Mouse (Mus musculus) midbrain, embryonic 10.5 days (tissue): ENCODE measurements around the gene Tulp3. TPM values are rescaled to one million over a fixed set of nuclear protein-coding genes. Genes with fewer than 3 reads are reported as not detected.

Source experiments
- DNase-seq: peaks from one replicate; pipeline ENCODE4 v3.0.0-alpha.2; 2017; ENCODE audit warnings: low spot score
- H3K27ac ChIP-seq: fragments of 300-500 bp; sonication (generic); replicated peaks from 2 replicates; pipeline ENCODE4 v1.5.1; 2016; ENCODE audit warnings: mild to moderate bottlenecking
- H3K27me3 ChIP-seq: fragments of 300-500 bp; sonication (generic); 2 replicates; pipeline ENCODE4 v1.6.1; 2016; ENCODE audit warnings: low read depth, mild to moderate bottlenecking; ENCODE audit not compliant: poor library complexity, severe bottlenecking
- H3K36me3 ChIP-seq: fragments of 300-500 bp; sonication (generic); 2 replicates; pipeline ENCODE4 v1.6.1; 2016; ENCODE audit warnings: mild to moderate bottlenecking, moderate library complexity
- H3K4me1 ChIP-seq: fragments of 300-500 bp; sonication (generic); 2 replicates; pipeline ENCODE4 v1.6.1; 2016
- H3K4me3 ChIP-seq: fragments of 300-500 bp; sonication (generic); 2 replicates; pipeline ENCODE4 v1.5.1; 2016; ENCODE audit warnings: mild to moderate bottlenecking, moderate library complexity
- H3K9me3 ChIP-seq: fragments of 300-500 bp; sonication (generic); replicated peaks from 2 replicates; pipeline ENCODE4 v1.6.1; 2016; ENCODE audit warnings: mild to moderate bottlenecking
- WGBS: fragments of 180-500 bp; shearing (Covaris S2); methylation state at CpG from one replicate; pipeline ENCODE4 v1.1.7; 2016; 5-methylcytosine and 5-hydroxymethylcytosine counted together
- polyA plus RNA-seq: library from polyadenylated mRNA; unstranded; fragments of >200 nt; fragmentation: Nextera tagmentation; extraction: Ambion mirVana; gene quantifications from 2 replicates; pipeline ENCODE4 v1.2.1, GENCODE M21; 2016

The Tulp3 gene
- polyA plus RNA-seq, 1 experiment from 2014 or later: 22.5 TPM

DNA sequence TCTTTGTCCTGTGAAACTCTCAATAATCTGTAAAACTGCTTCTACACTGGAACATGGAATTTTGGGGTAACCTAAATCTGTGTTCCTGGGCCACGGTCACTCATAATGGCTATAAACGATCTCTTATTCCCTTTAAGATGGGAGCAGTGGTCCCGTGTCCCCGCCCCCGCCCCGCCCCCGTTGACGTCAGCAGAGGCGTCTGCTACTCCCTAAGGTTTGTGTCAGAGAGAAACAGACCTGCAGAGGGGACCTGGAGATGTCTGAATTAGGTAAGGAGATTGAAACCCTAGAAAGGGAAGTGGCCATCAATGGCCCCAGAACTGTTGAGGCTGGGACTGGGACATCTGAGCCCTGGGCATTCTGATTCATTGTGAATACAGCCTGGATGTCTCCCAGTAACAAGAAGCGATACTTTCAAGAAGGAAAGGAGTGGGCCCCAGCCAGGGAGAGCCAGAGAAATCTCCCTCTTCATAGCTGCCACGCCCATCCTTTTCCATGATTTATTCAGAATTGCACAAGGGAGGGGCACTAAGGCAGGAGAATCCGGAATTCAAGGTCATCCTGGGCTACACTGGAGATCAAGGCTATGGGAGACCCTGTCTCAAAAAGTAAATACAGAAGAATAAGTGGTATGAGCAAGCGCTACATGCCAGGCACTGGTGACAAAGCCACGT is 75.0 kb downstream of the Tulp3 start:
- Histone ChIP-seq H3K4me3 (no peak overlapping the region), H3K27me3 (peaks cover 5% of the 10 kb centered on the region; the same call in 1 of the 2 replicates), H3K4me1 (peaks cover 31% of the 10 kb centered on the region), H3K36me3 (no peaks in the 10 kb centered on the region), H3K9me3 (no peaks in the 10 kb centered on the region), H3K27ac (no peak overlapping the region)
- 62% methylated on average over 14 of the region's 14 CpGs for WGBS
- no peak for DNase-seq

DNA sequence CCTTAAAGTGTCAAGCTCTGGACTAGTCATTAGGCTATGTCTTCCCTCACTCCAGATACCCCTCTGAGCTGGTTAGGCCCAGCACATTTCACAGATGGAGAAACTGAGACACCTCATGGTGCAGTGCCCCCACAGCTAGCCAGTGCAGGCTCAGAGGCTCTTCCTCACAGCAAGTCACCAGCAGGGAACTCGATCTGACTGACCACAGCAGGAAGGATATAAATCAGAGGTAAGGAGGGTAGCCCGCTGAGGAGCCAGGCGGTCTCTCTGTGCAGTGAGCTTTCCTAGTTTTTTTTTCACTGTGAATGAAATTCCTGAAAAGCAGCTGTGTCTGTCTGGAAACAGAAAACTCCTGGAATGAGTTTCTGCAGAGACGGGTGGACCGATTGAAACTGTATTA is 76.0 kb downstream of the Tulp3 start:
- 57% methylated on average over 5 of the region's 5 CpGs for WGBS
- no peaks in the 10 kb centered on the region for H3K36me3 ChIP-seq
- no peak overlapping the region for H3K4me3 ChIP-seq
- peaks cover 23% of the 10 kb centered on the region for H3K4me1 ChIP-seq
- no peaks in the 10 kb centered on the region; the same call in 1 of the 2 replicates for H3K27me3 ChIP-seq
- no peaks in the 10 kb centered on the region for H3K9me3 ChIP-seq
- no peak for DNase-seq
- H3K27ac ChIP-seq: no peak overlapping the region

DNA sequence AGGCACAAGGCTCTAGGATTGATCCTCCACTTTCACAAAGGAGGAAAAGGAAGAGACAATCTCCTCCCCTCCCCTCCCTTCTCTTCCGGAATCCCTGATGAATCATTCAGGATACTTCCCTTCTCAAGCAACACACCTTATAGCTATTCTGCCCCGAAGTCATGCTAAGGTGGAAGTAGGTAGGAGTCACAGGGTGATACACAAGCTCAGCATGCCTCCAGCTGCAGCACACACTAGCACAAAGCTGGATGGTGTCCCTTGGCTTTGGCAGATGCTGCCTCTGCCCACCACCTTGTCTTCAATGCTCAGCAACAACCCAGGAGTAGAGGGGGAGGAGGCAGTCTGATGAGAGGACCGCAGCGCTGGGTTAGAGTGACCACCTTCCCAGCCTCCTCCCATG is 76.6 kb downstream of the Tulp3 start:
- Histone ChIP-seq H3K4me3 (no peak overlapping the region), H3K27ac (0 out of 2 replicates have a peak overlapping the region, but pooled peaks have one; percentile 9), H3K36me3 (no peaks in the 10 kb centered on the region), H3K4me1 (peaks cover 23% of the 10 kb centered on the region), H3K9me3 (no peaks in the 10 kb centered on the region), H3K27me3 (no peaks in the 10 kb centered on the region; the same call in 1 of the 2 replicates)
- WGBS: 77% methylated on average over 4 of the region's 4 CpGs
- no peak for DNase-seq

DNA sequence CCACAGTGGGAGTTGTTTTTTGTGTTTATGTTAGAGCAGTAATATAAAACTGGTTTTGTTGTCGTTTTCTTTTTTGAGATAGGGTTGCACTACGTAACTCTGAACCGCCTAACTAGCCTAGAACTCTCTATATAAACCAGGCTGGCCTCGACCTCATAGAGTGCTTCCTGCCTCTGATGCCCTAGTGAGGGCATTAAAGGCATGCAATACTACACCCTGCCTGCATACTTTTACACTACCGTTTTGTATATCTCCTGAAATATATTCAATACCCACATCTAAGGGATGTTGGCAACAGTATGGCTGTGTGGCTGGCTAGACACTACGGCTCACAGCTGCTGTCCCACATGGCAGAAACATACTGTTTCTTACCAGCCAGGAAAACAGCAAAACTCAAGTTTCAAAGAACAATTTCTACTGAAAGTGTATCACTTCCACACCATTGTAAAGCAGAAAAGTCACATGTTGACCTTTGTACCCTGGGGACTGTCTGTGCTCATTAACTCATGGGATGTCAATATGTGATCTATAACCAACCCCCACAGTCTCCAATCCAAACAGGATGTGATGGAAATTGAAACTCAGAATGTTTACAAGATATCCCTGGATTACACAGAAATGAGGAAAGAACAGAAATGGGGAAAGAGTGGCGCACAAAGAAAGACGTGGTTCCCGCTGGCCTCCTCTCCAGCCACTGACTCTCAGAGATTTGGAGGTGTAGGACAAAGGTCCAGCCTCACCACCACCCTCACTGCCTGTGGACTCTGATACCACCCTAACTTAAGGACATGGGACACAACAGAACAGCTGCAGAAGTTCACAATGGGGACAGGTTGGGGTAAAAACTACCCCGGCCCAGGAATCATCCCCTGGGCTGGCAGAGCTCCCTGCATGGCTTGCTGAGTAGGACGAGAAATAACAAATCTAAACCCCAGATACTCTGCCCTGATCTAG is 78.2 kb downstream of the Tulp3 start:
- Histone ChIP-seq H3K27ac (no peak overlapping the region), H3K27me3 (no peaks in the 10 kb centered on the region), H3K9me3 (0 out of 2 replicates have a peak, but pooled peaks cover 2% of the 10 kb centered on the region), H3K4me1 (peaks cover 21% of the 10 kb centered on the region), H3K36me3 (no peaks in the 10 kb centered on the region), H3K4me3 (no peak overlapping the region)
- no peak for DNase-seq
- WGBS: 81% methylated on average over 11 of the region's 11 CpGs

DNA sequence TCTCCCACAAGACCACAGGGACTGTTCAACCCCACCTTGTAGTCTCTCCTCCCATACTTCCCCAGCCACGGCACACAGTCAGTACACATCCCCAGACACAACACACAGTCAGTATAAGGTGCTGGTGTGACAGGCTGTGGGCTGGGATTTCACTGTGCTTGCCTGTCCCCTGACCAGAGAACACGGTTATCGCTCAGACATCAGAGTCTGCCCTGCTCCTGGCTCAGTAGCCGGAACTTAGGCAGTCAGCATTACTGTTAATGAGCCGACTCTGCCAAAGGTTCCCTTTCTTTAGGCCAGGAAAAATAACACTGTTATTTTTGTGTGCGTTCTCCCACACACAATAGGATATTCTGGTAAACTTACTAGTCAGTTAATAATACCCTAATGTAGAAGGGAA is 79.3 kb downstream of the Tulp3 start:
- Histone ChIP-seq H3K9me3 (0 out of 2 replicates have a peak, but pooled peaks cover 2% of the 10 kb centered on the region), H3K4me3 (no peak overlapping the region), H3K27me3 (no peaks in the 10 kb centered on the region), H3K36me3 (no peaks in the 10 kb centered on the region), H3K4me1 (peaks cover 10% of the 10 kb centered on the region), H3K27ac (no peak overlapping the region)
- no peak for DNase-seq
- WGBS: 91% methylated on average over 6 of the region's 6 CpGs

DNA sequence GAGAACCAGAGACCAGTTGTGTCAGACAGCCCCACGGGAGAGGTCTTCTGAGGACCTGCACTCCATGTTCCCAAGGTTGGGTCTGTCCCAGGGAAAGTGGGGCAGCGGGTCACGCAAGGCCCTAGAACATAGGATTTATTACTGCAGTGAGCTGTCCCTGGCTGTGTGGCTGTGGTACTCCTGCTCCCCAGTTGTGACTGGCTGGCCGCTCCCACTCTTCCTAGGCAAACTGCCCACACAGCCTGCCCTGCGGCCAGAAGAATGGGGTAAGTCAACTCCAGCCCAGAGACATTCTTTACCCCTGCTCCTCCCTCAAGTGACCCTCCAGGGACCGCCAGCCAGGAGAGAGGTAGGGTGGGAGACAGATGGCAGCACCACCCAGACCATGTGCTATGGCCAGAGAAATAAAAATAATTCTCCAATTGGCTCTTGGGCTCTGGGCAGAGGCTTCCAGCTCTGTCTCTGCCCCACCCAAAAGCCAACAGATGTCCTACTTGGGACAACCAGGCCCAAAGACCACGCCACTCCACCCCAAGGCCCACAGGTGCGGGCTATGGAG is 80.1 kb downstream of the Tulp3 start:
- Histone ChIP-seq H3K27ac (no peak overlapping the region), H3K36me3 (no peaks in the 10 kb centered on the region), H3K4me3 (no peak overlapping the region), H3K4me1 (peaks cover 2% of the 10 kb centered on the region; the same call in 1 of the 2 replicates), H3K27me3 (no peaks in the 10 kb centered on the region), H3K9me3 (0 out of 2 replicates have a peak, but pooled peaks cover 2% of the 10 kb centered on the region)
- no peak for DNase-seq
- 94% methylated on average over 8 of the region's 8 CpGs for WGBS

DNA sequence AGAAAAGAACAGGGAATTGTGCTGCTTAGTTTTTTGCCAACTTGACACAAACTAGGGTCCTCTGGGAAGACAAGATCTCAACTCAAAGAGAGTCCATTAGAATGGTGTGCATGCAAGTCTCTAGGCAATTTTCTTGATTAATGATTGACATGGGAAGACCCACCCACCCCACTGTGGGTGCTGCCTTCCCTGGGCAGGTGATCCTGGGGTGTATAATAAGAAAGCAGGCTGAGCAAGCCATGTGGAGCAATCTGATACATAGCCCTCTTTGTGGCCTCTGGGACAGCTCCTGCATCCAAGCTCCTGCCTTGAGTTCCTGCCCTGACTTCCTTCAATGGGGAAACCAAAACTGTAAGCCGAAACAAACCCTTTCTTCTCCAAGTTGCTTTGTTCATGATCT is 82.1 kb downstream of the Tulp3 start:
- no peaks in the 10 kb centered on the region for H3K36me3 ChIP-seq
- no peak overlapping the region for H3K4me3 ChIP-seq
- H3K9me3 ChIP-seq: 0 out of 2 replicates have a peak, but pooled peaks cover 2% of the 10 kb centered on the region
- no peak for DNase-seq
- no peaks in the 10 kb centered on the region for H3K4me1 ChIP-seq
- H3K27me3 ChIP-seq: no peaks in the 10 kb centered on the region
- WGBS: 71% methylated on average over 1 of the region's 1 CpGs
- H3K27ac ChIP-seq: no peak overlapping the region

DNA sequence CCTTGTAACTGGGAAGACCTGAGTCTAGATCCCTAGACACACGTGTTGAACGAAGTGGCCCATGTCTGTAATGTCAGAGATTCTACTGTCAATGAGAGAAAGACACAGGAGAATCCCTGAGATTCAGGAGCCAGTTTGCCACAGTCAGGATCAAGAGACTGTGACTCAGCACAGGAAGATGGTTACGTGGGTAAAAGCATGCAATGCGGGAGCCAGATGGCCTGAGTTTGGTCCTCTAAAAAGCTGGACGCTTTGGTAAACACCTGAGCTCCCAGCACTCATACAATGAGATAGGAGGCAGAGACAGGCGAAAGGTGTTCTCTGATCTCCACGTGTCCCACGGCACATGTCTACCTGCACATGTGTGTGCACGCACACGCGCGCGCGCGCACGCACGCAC is 82.9 kb downstream of the Tulp3 start:
- Histone ChIP-seq H3K27ac (no peak overlapping the region), H3K27me3 (no peaks in the 10 kb centered on the region)
- WGBS: 98% methylated on average over 17 of the region's 17 CpGs

More for the DNA sequence above, 82.9 kb downstream of the Tulp3 start:
- H3K36me3 ChIP-seq: no peaks in the 10 kb centered on the region
- no peak for DNase-seq
- 0 out of 2 replicates have a peak, but pooled peaks cover 2% of the 10 kb centered on the region for H3K9me3 ChIP-seq
- H3K4me1 ChIP-seq: no peaks in the 10 kb centered on the region
- H3K4me3 ChIP-seq: no peak overlapping the region

Other genes with a start within 250 kb of the Tulp3 start
- gene Tspan9, start 212.3 kb downstream of the Tulp3 start, polyA plus RNA-seq: 48.0 and 52.6 TPM in 2 replicates
- gene Tead4, start 55.0 kb downstream of the Tulp3 start, polyA plus RNA-seq: 1.7 TPM in 2 replicates
- 185 and 190 TPM in 2 replicates for gene Rhno1, start 7.1 kb upstream of the Tulp3 start, polyA plus RNA-seq
- 66.0 and 72.7 TPM in 2 replicates for gene Foxm1, start 7.1 kb upstream of the Tulp3 start, polyA plus RNA-seq
- gene Tex52, start 19.6 kb upstream of the Tulp3 start, polyA plus RNA-seq: 0.56 and 0.66 TPM in 2 replicates
- gene Gm44596, start 19.7 kb upstream of the Tulp3 start, polyA plus RNA-seq: not detected in 2 replicates
- 2.5 and 3.5 TPM in 2 replicates for gene Nrip2, start 43.4 kb upstream of the Tulp3 start, polyA plus RNA-seq
- gene Itfg2, start 69.1 kb upstream of the Tulp3 start, polyA plus RNA-seq: 41.6 and 42.8 TPM in 2 replicates
- gene Fkbp4, start 82.8 kb upstream of the Tulp3 start, polyA plus RNA-seq: 652 and 727 TPM in 2 replicates
- gene Pzp, start 170.9 kb upstream of the Tulp3 start, polyA plus RNA-seq: not detected in 2 replicates
- not detected in 2 replicates for gene A2ml1, start 225.8 kb upstream of the Tulp3 start, polyA plus RNA-seq